Mouse (Mus musculus): ENCODE data around the gene Grn.

DNA sequence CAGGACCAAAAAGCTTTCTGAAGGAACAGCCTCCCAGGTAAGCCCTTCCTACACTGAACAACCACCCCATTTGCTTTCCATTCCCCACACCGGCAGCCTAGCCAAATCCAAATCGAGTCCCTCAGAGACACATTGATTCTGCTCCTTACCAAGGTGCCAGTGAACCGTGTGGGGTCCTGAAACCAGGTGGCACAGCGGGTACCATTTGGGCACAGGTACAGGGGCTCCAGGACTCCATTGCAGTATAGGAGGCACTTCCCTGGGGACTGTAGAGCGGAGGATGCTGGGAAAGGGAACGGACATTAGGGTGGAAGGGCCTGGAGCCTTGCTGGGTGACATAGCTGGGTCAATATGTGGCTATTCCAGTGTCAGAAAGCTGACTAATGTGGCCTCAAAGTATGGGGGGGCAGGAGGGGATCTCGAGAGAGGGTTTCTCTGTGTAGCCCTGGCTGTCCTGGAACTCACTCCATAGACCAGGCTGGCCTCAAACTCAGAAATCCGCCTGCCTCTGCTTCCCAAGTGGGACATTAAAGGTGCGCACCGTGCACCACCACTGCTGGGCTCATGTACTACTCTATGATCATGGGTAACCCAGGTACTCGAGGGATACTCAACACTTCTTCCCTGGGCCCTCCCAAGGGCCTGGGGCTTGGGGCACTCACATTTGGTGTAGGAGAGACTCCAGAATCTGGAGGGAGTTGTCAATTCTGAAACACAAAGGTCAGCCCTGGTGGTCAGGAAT, 24.4 kb upstream of the Grn start:
- no peak for TF ChIP-seq SRF (IDR thresholded peaks at IDR 0.05; ENCODE audit: control insufficient read depth, insufficient read length, low read depth)
- TF ChIP-seq POLR2A (IDR thresholded peaks at IDR 0.05; ENCODE audit: insufficient read length, low read depth): no peak
